Mouse (Mus musculus) ovary, adult 10 weeks (tissue): Measurements from ENCODE around the gene Nol3. TPM values are rescaled to one million over a fixed set of nuclear protein-coding genes. Genes with fewer than 3 reads are reported as not detected.

Source experiments
- polyA plus RNA-seq: library from polyadenylated mRNA; stranded (reverse); fragments of 350-450 nt; fragmentation: Illumina TruSeq; extraction: RNeasy Lipid Tissue Mini Kit (QIAGEN cat#74804); gene quantifications from one replicate; pipeline ENCODE4 v1.2.3, GENCODE M21; 2014

Gene Nol3
- not detected for polyA plus RNA-seq

GRCm38 (mm10) chr8:105275840-105276239 lies at the start of gene Nol3:
Gene Nol3 (plus strand): TSS chr8:105276140.

GRCm38 (mm10) chr8:105254966-105255350 lies 21.0 kb upstream of the Nol3 start, which contains the start of gene B3gnt9:
Gene B3gnt9 (minus strand): TSS chr8:105255153.

GRCm38 (mm10) chr8:105264024-105264982 lies 11.6 kb upstream of the Nol3 start, which contains the start of the genes Tradd and Fbxl8:
Gene Tradd (minus strand): TSS chr8:105264609.
Gene Fbxl8 (plus strand): TSS chr8:105264648.

GRCm38 (mm10) chr8:105269461-105269947 lies 6.4 kb upstream of the Nol3 start, which contains the start of gene Hsf4:
Gene Hsf4 (plus strand): TSS chr8:105269801.

GRCm38 (mm10) chr8:105289805-105290460 lies 14.0 kb downstream of the Nol3 start, which contains the start of gene 4931428F04Rik:
Gene 4931428F04Rik (minus strand): TSS chr8:105289864.

DNA sequence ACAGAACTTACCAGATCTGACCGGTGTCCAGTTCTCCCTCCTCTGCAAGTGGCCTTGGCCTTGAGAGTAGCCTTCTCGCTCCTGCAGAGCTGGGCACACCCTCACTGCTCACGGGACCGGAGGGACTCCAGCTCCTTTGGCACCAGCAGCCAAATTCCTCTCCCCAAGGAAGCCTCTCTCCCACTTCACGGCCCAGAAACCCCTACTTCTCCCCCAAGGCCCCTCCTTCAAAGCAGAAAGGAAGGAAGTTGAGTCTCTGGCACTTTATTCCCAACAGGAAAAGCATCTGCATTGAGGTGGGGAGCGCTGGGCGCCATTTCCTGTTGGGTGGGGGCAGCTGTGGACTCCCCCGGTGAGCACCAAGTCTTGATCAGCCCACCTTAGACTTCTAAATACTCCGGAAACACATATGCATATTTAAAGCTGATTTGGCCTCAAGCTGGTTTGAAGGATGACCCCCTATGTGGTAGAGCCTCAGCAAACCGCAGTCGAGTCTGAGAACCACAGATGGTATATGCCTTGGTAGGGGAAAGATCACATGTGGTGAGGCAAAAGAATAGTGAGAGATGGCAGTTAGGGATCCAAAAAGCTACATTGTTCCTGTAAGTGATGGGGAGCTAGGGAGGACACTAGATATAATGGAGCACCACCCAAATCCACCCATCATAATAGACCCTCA lies 20.1 kb downstream of the Nol3 start, which contains the start of gene Exoc3l:
Gene Exoc3l (minus strand): TSS at position 207 of the 679 bp plus-strand sequence.

DNA sequence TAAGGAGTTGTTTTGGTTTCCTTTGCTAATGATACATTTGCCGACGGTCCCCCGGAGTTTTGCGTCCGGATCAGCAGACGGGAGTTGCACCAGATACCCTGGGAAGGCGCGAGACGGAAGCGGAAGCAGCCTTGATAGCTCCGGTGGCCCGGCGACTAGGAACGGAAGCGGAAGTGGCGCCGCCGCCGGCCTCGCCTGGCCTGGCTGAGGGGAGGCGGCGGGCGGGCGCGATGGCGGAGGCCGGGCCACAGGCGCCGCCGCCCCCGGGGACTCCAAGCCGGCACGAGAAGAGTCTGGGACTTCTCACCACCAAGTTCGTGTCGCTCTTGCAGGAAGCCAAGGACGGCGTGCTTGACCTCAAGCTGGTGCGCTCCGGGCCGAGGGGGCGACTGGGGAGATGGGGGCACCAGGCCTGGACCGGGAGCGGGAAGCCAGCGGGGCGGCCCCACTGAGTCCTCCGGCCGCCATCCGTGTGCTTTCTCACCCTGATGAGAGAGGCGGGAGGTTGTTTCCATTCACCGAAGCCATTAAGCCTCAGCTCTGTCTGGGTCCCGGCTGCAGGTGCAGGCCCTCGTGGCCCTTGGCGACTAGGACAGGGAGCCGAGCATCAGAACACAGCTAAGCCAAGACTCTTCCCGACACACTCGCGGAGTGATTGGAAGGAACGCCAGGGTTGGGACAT lies 21.7 kb downstream of the Nol3 start, which contains the start of gene E2f4:
Gene E2f4 (plus strand): TSS at position 153 of the 682 bp plus-strand sequence.

GRCm38 (mm10) chr8:105305211-105306145 lies 29.5 kb downstream of the Nol3 start, which contains the start of gene Elmo3:
Gene Elmo3 (plus strand): TSS chr8:105305601.

DNA sequence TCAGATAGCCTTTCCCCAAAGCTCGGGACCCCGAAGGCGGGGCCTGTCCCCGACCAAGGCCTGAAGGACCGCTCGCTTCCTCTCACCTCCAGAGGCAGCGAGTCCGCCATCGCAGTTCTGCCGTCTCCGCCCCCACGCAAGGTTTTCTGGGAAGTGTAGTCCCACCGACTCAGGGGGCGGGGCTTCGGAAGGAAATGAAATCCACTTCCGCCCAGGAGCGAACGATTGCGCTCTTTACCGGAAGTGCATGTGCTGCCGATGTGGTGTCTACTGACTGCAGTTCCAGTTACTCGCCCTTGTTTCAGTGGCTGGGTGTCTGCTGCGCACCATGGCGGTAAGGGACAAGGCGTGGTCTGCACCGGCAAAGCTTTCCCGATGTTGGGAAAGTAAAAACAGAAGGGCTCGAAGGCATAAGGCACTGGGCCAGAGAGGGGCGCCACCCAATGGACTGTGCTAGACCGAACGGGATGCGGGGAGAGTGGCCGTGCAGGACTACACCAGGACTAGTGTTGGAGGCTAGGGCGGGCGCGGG lies 50.3 kb downstream of the Nol3 start, which contains the start of the genes Lrrc29 and Tmem208:
Gene Lrrc29 (minus strand): TSS at position 138 of the 532 bp plus-strand sequence.
Gene Tmem208 (plus strand): TSS at position 214 of the 532 bp plus-strand sequence.

Other genes starting within 250 kb of the Nol3 start
- gene Ces3a, start 227.5 kb upstream of the Nol3 start, polyA plus RNA-seq = not detected
- not detected for gene Ces3b, start 192.4 kb upstream of the Nol3 start, polyA plus RNA-seq
- gene Ces4a, start 144.3 kb upstream of the Nol3 start, polyA plus RNA-seq = not detected
- 456 TPM for gene Cbfb, start 105.5 kb upstream of the Nol3 start, polyA plus RNA-seq
- 67.4 TPM for gene D230025D16Rik, start 51.0 kb upstream of the Nol3 start, polyA plus RNA-seq
- gene B3gnt9, start 21.0 kb upstream of the Nol3 start, polyA plus RNA-seq = 5.4 TPM
- 0.60 TPM for gene Tradd, start 11.5 kb upstream of the Nol3 start, polyA plus RNA-seq
- not detected for gene Fbxl8, start 11.5 kb upstream of the Nol3 start, polyA plus RNA-seq
- gene Hsf4, start 6.3 kb upstream of the Nol3 start, polyA plus RNA-seq = not detected
- gene 4931428F04Rik, start 13.7 kb downstream of the Nol3 start, polyA plus RNA-seq = 1.3 TPM
- gene Exoc3l, start 20.0 kb downstream of the Nol3 start, polyA plus RNA-seq = 0.40 TPM
- 3.7 TPM for gene E2f4, start 21.5 kb downstream of the Nol3 start, polyA plus RNA-seq
- gene Elmo3, start 29.5 kb downstream of the Nol3 start, polyA plus RNA-seq = 0.63 TPM
- not detected for gene Lrrc29, start 50.1 kb downstream of the Nol3 start, polyA plus RNA-seq
- 3.2 TPM for gene Tmem208, start 50.2 kb downstream of the Nol3 start, polyA plus RNA-seq
- 0.26 TPM for gene Fhod1, start 71.8 kb downstream of the Nol3 start, polyA plus RNA-seq
- gene Slc9a5, start 72.7 kb downstream of the Nol3 start, polyA plus RNA-seq = not detected
- gene Plekhg4, start 97.1 kb downstream of the Nol3 start, polyA plus RNA-seq = 0.37 TPM
- not detected for gene Kctd19, start 137.4 kb downstream of the Nol3 start, polyA plus RNA-seq
- gene Lrrc36, start 137.4 kb downstream of the Nol3 start, polyA plus RNA-seq = 0.46 TPM
- not detected for gene Tppp3, start 195.4 kb downstream of the Nol3 start, polyA plus RNA-seq
- gene Zdhhc1, start 220.8 kb downstream of the Nol3 start, polyA plus RNA-seq = 2.0 TPM
- gene Hsd11b2, start 242.6 kb downstream of the Nol3 start, polyA plus RNA-seq = 7.0 TPM